Mouse (Mus musculus) right cerebral cortex, postnatal 4 days (tissue): ENCODE results near the gene Ccdc117.
"Not testable (repeated sequence)": the region's sequence is repeated elsewhere in the genome, so short reads cannot be mapped to it uniquely, and the experiment has no call there.

Experiments
- DNase-seq: peaks from one replicate; pipeline ENCODE4 v3.0.0-alpha.2; 2022

Ccdc117 gene

GRCm38 (mm10) chr11:5530172-5530571 is 11.8 kb downstream of the Ccdc117 start:
- DNase-seq = no peak

GRCm38 (mm10) chr11:5528841-5529240 is 13.1 kb downstream of the Ccdc117 start:
- no peak for DNase-seq

- DNase-seq = no peak
Measured at GRCm38 (mm10) chr11:5527865-5528523, 14.0 kb downstream of the Ccdc117 start.

GRCm38 (mm10) chr11:5526573-5527439 is 15.2 kb downstream of the Ccdc117 start:
- no peak for DNase-seq

GRCm38 (mm10) chr11:5525418-5525817 is 16.6 kb downstream of the Ccdc117 start:
- DNase-seq = no peak

- DNase-seq = no peak
Measured at GRCm38 (mm10) chr11:5522798-5523415, 19.1 kb downstream of the Ccdc117 start.

- peak; percentile 48 for DNase-seq
Measured at GRCm38 (mm10) chr11:5521516-5522291, 20.3 kb downstream of the Ccdc117 start.

GRCm38 (mm10) chr11:5521266-5521515 is 20.8 kb downstream of the Ccdc117 start:
- no peak for DNase-seq

- DNase-seq = peak; percentile 94
Measured at GRCm38 (mm10) chr11:5520412-5521265, 21.3 kb downstream of the Ccdc117 start, which contains the start of gene Xbp1. Xbp1 (plus strand) TSS chr11:5520659.

- DNase-seq = no peak
Measured at GRCm38 (mm10) chr11:5519681-5520080, 22.3 kb downstream of the Ccdc117 start.

GRCm38 (mm10) chr11:5517346-5517745 is 24.6 kb downstream of the Ccdc117 start:
- DNase-seq = no peak

- no peak for DNase-seq
Measured at GRCm38 (mm10) chr11:5516617-5517016, 25.4 kb downstream of the Ccdc117 start.

- DNase-seq = no peak
Measured at GRCm38 (mm10) chr11:5516151-5516550, 25.8 kb downstream of the Ccdc117 start.

- no peak for DNase-seq
Measured at GRCm38 (mm10) chr11:5515655-5516054, 26.3 kb downstream of the Ccdc117 start.

- no peak for DNase-seq
Measured at GRCm38 (mm10) chr11:5515196-5515595, 26.8 kb downstream of the Ccdc117 start.

GRCm38 (mm10) chr11:5514091-5514490 is 27.9 kb downstream of the Ccdc117 start:
- DNase-seq = no peak

- DNase-seq = no peak
Measured at GRCm38 (mm10) chr11:5512961-5513360, 29.0 kb downstream of the Ccdc117 start.

GRCm38 (mm10) chr11:5512099-5512725 is 29.8 kb downstream of the Ccdc117 start:
- DNase-seq = no peak

- not testable (repeated sequence) for DNase-seq
Measured at GRCm38 (mm10) chr11:5510686-5511085, 31.3 kb downstream of the Ccdc117 start.

- DNase-seq = no peak
Measured at GRCm38 (mm10) chr11:5510099-5510391, 31.9 kb downstream of the Ccdc117 start.

- DNase-seq = no peak
Measured at GRCm38 (mm10) chr11:5509215-5510098, 32.5 kb downstream of the Ccdc117 start.
